Mouse (Mus musculus): ENCODE results near the gene Diaph3. TPM values are rescaled to one million over a fixed set of nuclear protein-coding genes. Genes with fewer than 3 reads are reported as not detected.

The Diaph3 gene
- total and polyA plus RNA-seq, 3 experiments, result 16.2 to 36.9 (median 17.5) TPM

DNA sequence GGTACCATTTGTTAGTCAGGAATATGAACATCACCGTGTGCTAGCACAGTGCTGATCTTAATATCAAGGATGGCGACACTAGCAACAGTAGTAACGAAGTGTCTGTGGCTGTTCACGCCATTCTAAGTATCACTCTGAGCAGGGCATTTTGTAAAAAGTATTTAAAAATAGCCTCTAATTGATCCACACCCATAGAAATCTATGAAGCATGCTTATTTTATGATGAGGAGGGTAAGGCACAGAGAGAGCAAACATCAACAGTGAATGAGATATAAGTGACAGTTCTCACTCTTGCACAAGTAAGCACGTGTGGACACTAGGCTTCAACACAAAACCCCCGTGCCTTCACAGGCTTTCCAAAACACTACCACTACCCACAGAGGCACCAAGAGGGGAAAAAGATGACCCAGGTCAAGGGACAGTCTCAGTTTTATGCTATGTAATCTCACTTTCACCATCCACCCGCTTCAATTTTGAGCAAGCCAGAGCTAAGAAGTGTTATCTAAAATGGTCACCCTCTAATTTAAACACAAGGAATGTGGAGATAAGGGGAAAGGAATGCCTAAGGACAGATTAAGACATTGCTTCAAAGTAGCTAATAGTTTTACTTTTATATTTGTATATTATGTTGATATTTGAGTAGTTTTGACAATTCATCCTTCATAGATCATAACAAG is 399.0 kb downstream of the Diaph3 start:
- Histone ChIP-seq H3K9me3 (replicated peaks; ENCODE audit: low read length) (no peaks in the 10 kb centered on the region), H3K4me3 (replicated peaks in 1 of 3; ENCODE audit: low read depth in 2 of 3, low read length in 2 of 3, poor library complexity in 1 of 3) (no peak overlapping the region), H3K79me2 (replicated peaks; ENCODE audit: control insufficient read depth, extremely low read depth, insufficient read depth, poor library complexity, severe bottlenecking) (no peaks in the 10 kb centered on the region), H3K27me3 (replicated peaks) (no peaks in the 10 kb centered on the region), H3K9ac (ENCODE audit: insufficient read depth, low read depth) (no peak overlapping the region), H3K4me1 (ENCODE audit: control insufficient read depth in 1 of 2, insufficient read depth in 2 of 2) (peaks cover 2 to 5% of the 10 kb centered on the region in 2 experiments; a peak in 1 of 4 replicates), H3K4me2 (ENCODE audit: insufficient read depth, low read depth, poor library complexity, severe bottlenecking) (no peak overlapping the region), H3K36me3 (replicated peaks in 1 of 2; ENCODE audit: control insufficient read depth in 1 of 2, insufficient read depth in 1 of 2, low read length in 1 of 2) (peaks cover 0 to 24% of the 10 kb centered on the region in 2 experiments), H3K27ac (ENCODE audit: insufficient read depth, low read depth) (no peak overlapping the region)
- in situ Hi-C loops (cut with MboI; ENCODE audit: low pct_ligation_motif_present, low pct_unique_long_range_greater_than_20kb, low sequenced_read_pairs) (no loop called here), dilution Hi-C loops (cut with MboI; ENCODE audit: extremely low pct_ligation_motif_present, extremely low pct_unique_long_range_greater_than_20kb, low sequenced_read_pairs) (no loop called here)
- TF ChIP-seq UBTF (IDR thresholded peaks at IDR 0.05; ENCODE audit: low read depth, low read length) (no peak), IRF4 (IDR thresholded peaks at IDR 0.05; ENCODE audit: low read depth, low read length) (no peak), TBP (conservative IDR thresholded peaks at IDR 0.05; ENCODE audit: low read depth, low read length) (no peak), SMC3 (IDR thresholded peaks at IDR 0.05; ENCODE audit: low read depth, low read length) (no peak), JUN (IDR thresholded peaks at IDR 0.05; ENCODE audit: insufficient read depth, low read depth, low read length) (no peak), JUND (conservative IDR thresholded peaks at IDR 0.05; ENCODE audit: low read depth, low read length) (no peak), RAD21 (IDR thresholded peaks at IDR 0.05; ENCODE audit: low read depth, low read length) (no peak), USF2 (conservative IDR thresholded peaks at IDR 0.05; ENCODE audit: low read depth, low read length) (no peak), MAFK (IDR thresholded peaks at IDR 0.05; ENCODE audit: insufficient replicate concordance, low read length) (no peak), RCOR1 (conservative IDR thresholded peaks at IDR 0.05; ENCODE audit: low read depth, low read length) (no peak), CTCF (conservative IDR thresholded peaks at IDR 0.05 in 1 of 2, IDR thresholded peaks at IDR 0.05 in 1 of 2; ENCODE audit: low read depth in 2 of 2, low read length in 2 of 2) (no peak), POLR2A (IDR thresholded peaks at IDR 0.05; ENCODE audit: low read depth, low read length) (no peak), ZC3H11A (IDR thresholded peaks at IDR 0.05; ENCODE audit: low read depth, low read length) (no peak)
- DNase-seq (ENCODE audit: extremely low read depth), result no peak

DNA sequence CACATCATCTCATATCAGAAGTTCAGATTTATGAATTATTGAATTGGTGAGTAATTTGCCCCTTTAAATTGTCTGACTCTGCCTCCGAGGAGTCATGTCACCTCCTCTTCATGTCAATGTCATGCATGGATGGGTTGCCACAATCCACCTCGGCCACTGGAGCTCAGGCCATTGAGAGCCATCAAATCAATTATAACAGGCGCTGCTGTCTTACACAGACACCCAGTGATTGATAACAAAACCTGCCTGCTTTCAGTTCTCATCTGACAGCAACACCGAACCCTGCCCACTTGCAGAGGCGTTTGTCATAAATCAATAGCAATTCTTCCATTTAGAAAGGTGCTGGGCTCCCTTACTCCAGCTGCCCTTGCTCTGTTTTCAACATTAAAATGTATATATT is 402.1 kb downstream of the Diaph3 start:
- no peak overlapping the region for H3K9ac ChIP-seq (ENCODE audit: insufficient read depth, low read depth)
- no peak overlapping the region for H3K4me2 ChIP-seq (ENCODE audit: insufficient read depth, low read depth, poor library complexity, severe bottlenecking)
- dilution Hi-C loops (cut with MboI; ENCODE audit: extremely low pct_ligation_motif_present, extremely low pct_unique_long_range_greater_than_20kb, low sequenced_read_pairs) (no loop called here), in situ Hi-C loops (cut with MboI; ENCODE audit: low pct_ligation_motif_present, low pct_unique_long_range_greater_than_20kb, low sequenced_read_pairs) (no loop called here)
- H3K4me3 ChIP-seq (replicated peaks in 1 of 3; ENCODE audit: low read depth in 2 of 3, low read length in 2 of 3, poor library complexity in 1 of 3), result no peak overlapping the region
- H3K79me2 ChIP-seq (replicated peaks; ENCODE audit: control insufficient read depth, extremely low read depth, insufficient read depth, poor library complexity, severe bottlenecking), result no peaks in the 10 kb centered on the region
- H3K27me3 ChIP-seq (replicated peaks), result no peaks in the 10 kb centered on the region
- H3K27ac ChIP-seq (ENCODE audit: insufficient read depth, low read depth), result no peak overlapping the region
- TF ChIP-seq EP300 (IDR thresholded peaks at IDR 0.05; ENCODE audit: low read length), result peak; percentile 82
- TF ChIP-seq IRF4 (IDR thresholded peaks at IDR 0.05; ENCODE audit: low read depth, low read length), result peak; percentile 92
- TF ChIP-seq JUND (conservative IDR thresholded peaks at IDR 0.05; ENCODE audit: low read depth, low read length), result peak; percentile 56
- TF ChIP-seq UBTF (IDR thresholded peaks at IDR 0.05; ENCODE audit: low read depth, low read length), result no peak
- TF ChIP-seq JUN (IDR thresholded peaks at IDR 0.05; ENCODE audit: insufficient read depth, low read depth, low read length), result peak; percentile 19; the same call in 1 of the 2 replicates
- no peak for TF ChIP-seq MYC (IDR thresholded peaks at IDR 0.05; ENCODE audit: low read depth, low read length)
- TF ChIP-seq MEF2A (IDR thresholded peaks at IDR 0.05; ENCODE audit: borderline replicate concordance, low read depth, low read length), result no peak
- no peaks in the 10 kb centered on the region for H3K9me3 ChIP-seq (replicated peaks; ENCODE audit: low read length)
- H3K36me3 ChIP-seq (replicated peaks in 1 of 2; ENCODE audit: control insufficient read depth in 1 of 2, insufficient read depth in 1 of 2, low read length in 1 of 2), result peaks cover 0 to 14% of the 10 kb centered on the region in 2 experiments
- peak; percentile 61 for DNase-seq (ENCODE audit: extremely low read depth)
- peaks cover 2 to 6% of the 10 kb centered on the region in 2 experiments; a peak in 1 of 4 replicates for H3K4me1 ChIP-seq (ENCODE audit: control insufficient read depth in 1 of 2, insufficient read depth in 2 of 2)
